Mouse (Mus musculus): ENCODE measurements around the gene Magoh.

Gene Magoh

DNA sequence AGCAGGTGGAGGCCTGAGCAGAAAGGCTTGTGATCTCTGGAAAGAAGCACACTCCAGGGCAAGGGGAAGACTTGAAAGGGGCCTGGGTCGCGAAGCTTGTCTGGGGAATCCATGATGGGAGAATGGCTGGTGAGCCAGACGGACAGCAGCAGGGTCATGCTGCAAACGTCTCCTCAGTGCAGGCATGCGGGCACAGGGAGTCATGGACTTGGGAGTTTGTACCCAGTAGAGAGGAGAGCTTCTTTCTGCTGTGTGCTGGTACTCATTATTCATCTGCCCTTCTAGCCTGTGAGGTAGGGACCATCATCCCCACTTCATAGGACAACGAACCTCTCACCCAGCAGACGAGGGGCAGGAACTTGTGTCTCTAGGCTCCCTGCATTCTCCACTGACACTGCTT lies 25.7 kb upstream of the Magoh start:
- TF ChIP-seq GATA4 (IDR thresholded peaks at IDR 0.05; ENCODE audit: insufficient replicate concordance, low read length): no peak

DNA sequence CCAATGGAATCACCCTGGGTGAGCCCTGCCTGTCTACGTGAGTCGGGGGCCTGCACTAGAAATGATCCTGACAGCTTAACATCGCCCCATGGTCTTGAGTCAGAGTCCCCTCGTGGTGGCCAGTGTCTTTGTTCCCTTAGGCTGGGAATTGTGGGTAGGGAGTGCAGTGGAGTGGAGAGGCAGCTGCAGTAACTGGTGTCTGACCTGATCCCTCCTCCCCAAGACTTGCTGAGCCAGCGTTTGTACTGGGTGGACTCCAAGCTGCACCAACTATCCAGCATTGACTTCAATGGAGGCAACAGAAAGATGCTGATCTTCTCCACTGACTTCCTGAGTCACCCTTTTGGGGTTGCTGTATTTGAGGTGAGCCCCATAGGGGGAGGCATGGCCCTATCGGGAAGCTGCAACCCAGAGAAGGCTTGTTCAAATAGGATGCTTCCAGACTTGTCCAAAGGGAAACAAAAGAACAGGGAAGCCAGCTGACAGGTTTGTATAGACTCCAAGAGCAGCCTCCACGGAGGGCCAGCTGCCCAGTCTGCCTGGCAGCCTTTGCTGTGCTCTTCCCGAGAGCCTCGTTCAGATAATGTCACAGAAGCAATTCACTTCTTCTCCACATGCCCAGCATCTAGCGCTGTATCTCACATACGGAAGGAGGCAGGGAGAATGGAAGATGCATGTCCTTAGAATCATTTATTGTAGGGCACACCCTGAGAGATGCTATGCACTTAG lies 22.4 kb upstream of the Magoh start:
- no peak for TF ChIP-seq GATA4 (IDR thresholded peaks at IDR 0.05; ENCODE audit: insufficient replicate concordance, low read length)

DNA sequence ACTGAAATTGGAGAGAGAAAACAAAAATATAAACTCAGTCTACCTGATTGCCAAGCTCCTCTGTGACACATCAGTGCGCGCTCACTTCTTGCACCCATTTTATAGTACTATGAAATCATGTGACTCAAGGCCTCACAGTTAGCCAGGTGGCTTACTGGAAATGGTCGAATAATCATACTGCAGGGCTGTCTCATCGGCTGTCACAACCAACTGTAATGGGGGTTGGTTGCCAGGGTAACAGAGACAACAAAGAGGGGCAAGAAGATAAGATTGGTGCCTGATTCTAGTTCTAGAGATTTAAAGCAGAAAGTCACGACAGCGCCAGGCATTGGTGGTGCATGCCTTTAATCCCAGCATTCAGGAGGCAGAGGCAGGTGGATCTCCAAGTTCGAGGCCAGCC lies 20.6 kb upstream of the Magoh start:
- TF ChIP-seq GATA4 (IDR thresholded peaks at IDR 0.05; ENCODE audit: insufficient replicate concordance, low read length): no peak

DNA sequence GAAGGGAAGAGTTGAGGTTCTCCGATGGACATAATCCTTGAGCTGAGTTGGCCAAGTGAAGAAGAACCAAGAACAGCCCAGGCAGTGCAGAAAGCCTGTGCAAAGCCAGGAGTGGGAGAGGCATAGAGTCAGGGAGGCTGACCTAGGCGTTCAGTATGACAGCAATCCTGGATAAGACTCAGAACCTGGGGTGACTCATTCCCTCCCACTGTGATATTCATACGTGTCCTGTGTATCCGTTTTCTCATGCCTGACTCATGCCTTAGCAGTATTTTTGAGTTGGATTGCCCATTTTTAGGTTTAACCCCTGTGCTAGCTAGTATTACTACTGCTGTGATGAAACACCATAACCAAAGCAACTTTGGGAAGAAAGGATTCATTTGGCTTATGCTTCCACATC lies 14.7 kb upstream of the Magoh start:
- no peak for TF ChIP-seq GATA4 (IDR thresholded peaks at IDR 0.05; ENCODE audit: insufficient replicate concordance, low read length)

DNA sequence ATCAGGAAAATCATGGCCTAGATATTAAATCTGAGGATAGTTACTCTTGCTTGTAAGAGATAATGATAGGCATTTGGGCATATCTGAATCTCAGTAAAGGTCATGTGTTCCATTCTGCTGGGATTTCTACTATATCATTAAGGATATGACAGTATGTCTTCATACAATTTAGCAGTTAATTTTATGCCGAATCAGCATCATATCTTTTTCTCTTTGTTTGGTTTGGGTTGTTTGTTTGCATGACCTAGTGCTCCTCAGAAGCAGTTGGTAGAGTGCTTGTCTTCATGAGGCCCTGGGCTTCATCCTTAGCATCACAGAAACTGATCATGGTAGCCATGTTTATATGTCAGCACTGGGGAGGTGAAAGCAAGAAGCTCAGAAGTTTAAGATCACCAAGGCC lies 2.1 kb downstream of the Magoh start:
- TF ChIP-seq GATA4 (IDR thresholded peaks at IDR 0.05; ENCODE audit: insufficient replicate concordance, low read length): no peak

DNA sequence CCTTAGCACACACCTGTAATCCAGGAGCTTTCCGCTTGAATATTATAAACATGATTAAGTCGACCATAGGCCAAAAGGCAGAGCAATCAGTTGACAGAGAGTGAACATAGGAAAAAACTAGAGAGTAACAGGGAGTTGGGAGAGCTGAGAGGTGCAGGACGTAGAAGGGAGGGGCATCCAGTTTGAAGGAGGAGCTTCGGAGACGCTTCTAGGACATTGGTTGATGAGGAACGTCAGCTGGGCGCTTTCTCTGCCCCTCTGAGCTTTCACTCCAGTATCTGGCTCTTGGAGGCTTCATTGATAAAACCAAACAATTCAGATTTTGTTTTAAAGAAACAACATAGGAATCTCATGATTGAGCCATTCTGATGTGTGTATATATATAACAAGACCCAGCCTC lies 6.8 kb downstream of the Magoh start:
- no peak for TF ChIP-seq GATA4 (IDR thresholded peaks at IDR 0.05; ENCODE audit: insufficient replicate concordance, low read length)

DNA sequence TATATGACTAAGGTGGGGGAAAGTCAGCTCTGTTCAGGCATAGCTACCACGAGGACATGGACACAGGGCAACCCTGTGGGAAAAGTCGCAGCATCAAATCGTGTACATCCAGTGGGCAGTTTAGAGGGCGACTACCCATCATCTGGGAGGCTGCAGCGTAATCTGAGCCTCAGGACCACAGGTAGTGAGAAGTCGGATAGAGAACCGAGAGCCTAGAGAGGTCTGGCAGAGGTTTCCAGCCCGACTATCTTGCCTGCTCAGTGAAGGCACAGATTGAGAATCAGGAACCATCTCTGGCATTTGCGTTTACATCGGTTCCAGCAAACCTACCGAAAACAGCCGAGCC lies 9.8 kb downstream of the Magoh start:
- TF ChIP-seq GATA4 (IDR thresholded peaks at IDR 0.05; ENCODE audit: insufficient replicate concordance, low read length): no peak

DNA sequence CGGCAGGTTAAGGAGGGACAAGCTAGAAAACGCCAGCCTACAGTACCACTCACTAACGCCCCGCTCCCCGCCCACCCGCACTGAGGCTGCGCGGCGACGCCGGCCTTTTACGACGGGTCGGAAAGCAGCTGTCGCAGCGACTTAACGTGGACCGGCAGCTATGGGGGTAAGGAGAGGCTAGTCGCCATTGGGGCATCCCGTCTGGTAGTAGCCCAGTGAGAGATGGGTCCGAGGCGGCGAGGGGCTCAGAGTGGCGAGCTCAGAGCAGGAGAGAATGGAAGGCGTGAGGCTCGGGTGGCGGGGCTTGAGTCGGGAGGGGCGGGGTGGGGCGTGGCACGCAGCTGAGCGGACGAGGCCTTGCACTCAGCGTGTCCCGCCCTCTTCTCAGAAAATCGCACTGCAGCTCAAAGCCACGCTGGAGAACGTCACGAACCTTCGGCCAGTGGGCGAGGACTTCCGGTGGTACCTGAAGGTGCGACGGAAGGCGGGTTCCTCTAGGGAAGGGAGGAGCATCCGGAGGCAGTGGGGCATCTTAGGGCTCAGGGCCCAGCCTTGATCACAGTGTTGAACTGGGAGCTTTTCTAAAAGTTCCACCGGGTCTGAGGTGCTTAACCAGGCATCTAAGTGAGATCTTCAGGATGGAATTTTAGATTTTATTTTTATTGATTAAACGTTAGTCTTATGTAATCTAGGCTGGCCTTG lies 10.3 kb downstream of the Magoh start, which contains the start of gene 0610037L13Rik:
Gene 0610037L13Rik, plus strand, starts transcription at position 83 of the 702 bp plus-strand sequence.
- no peak; the same call in 1 of the 2 replicates for TF ChIP-seq GATA4 (IDR thresholded peaks at IDR 0.05; ENCODE audit: insufficient replicate concordance, low read length)

DNA sequence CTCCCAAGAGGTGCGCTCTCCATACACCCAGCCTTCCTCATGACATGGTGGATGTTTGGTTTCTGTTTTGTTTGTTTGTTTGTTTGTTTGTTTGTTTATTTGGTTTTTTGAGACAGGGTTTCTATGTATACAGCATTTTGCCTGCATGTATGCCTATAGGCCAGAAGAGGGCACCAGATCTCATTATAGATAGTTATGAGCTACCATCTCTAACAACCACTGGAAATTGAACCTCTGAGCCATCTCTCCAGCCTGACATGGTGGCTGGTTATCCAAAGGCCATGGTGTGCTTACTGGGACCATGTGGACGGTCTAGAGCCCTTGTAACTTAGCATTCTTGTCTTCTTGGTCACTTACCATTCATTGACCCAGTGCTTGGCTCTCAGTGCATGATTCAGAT lies 13.1 kb downstream of the Magoh start:
- TF ChIP-seq GATA4 (IDR thresholded peaks at IDR 0.05; ENCODE audit: insufficient replicate concordance, low read length): no peak

DNA sequence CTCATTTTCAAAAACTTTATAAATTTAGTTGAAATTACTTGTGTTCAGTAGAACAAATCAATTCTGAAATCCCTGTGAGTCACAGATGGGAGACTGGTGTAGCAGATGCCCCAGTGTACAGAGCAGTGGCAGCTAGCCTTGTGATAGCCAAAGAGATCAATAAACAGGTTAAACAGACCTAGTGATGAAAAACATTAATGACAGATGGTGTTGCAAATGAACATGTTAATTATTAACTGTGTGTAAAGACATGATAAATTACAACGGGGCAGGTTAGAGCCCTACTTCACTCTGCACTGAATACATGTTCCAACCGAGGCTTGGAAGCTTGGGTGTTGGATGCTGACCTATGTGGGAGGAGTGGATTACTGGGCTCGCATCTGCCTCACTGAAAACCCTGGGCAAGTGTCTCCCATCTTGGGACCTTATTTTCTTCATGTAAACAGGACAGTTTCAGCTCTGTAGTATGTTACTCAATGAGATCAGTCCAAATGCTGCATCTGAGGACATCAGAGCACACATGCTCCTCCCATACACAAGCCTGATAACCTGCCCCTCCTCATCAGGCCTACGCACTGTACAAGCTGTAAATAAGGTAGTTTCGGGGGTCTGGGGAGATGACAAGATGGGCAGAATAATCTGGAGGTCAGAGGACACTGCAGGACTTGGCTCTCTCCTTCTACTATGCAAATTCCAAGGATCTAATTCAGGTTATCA lies 19.8 kb downstream of the Magoh start:
- no peak for TF ChIP-seq GATA4 (IDR thresholded peaks at IDR 0.05; ENCODE audit: insufficient replicate concordance, low read length)

DNA sequence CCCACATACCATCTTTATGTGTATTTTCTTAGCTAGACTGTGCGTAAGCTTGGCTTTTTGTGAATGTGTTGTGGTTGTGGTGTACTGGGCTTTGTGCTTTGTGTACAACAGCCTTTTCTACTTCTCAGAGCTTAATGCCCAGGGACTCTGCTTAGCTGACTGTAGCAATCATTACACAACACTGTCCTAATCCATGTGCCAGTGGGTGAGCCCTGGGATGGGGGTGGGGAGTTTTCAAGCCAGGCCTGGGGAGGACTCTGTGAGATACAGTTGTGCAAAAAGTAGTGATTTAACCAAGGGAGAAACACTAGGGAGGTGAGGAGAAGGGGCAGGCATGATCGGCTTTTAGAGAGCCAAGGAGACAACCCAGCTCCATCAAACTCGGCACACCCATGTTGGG lies 20.7 kb downstream of the Magoh start:
- TF ChIP-seq GATA4 (IDR thresholded peaks at IDR 0.05; ENCODE audit: insufficient replicate concordance, low read length): no peak

DNA sequence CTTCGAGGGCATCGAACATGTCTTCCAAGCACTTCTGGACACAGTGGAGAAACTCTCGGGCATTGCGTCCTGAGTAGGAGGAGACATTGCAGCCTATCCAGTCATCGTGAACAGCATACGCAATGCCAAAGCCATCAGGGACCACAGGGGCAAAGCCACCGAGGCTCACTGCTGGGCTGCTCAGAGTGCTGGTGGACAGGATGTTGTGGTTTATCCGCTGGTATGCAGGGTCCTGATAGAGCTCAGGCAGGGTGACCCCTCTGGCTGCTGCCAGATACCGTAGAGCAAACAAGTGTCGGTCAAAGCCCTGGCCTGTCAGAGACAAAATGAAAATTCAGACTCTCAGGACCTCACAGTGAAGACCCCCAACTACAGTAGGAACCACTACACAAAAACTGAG lies 24.7 kb downstream of the Magoh start:
- TF ChIP-seq GATA4 (IDR thresholded peaks at IDR 0.05; ENCODE audit: insufficient replicate concordance, low read length): no peak

DNA sequence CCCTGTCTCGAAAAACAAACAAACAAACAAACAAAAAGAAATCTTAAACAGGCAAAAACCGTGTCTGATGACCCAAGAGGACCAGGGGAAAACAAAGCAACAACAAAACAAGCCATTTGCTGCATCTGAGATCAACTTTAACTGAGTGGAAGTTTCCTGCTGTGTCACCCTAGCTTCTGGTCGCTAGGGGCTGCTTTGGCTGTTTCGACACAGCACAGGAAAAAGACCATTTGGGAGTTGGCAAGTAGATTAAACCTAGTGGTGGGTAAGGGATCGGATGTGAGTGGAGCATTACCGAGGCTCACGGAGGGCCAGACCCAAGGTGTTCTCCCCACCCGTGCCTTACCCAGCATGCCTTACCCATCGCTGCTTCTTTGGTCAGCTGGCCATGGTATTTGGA lies 27.0 kb downstream of the Magoh start:
- no peak for TF ChIP-seq GATA4 (IDR thresholded peaks at IDR 0.05; ENCODE audit: insufficient replicate concordance, low read length)

DNA sequence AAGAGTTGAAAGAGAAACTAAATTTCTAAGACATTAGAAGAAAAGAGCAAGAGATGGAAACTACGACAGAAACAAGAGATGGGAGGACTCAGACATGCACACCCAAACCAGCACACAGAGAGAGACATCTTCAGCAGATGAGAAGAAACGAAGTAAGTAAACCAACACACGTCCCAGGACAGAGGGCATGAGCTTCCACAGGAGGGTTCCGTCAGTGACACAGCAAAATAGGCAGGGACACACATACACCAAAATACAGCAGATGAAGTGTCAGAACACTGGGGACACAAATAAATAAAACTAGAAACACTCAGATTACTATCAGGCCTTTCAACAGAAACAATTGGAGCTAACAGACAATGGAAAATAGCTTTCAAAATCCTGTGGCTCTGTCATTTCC lies 30.5 kb downstream of the Magoh start:
- TF ChIP-seq GATA4 (IDR thresholded peaks at IDR 0.05; ENCODE audit: insufficient replicate concordance, low read length): no peak

DNA sequence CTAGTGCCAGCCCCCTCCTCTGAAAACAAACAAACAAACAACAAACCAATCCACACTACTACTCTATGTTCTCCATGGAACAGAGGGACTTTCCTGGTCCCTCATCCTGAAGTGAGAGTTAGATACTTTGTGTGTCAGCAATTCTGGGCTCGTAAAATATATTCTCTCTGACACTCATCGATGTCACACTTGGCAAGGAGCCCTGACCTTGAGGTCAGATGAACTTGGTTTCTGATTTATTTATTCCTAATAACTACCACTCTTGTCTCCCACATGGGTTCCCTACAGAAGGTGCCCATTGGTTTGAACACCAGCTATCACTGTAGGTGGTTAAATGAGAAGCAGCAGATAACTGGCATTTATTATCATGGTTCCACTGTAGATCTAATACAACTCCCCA lies 40.8 kb downstream of the Magoh start:
- no peak for TF ChIP-seq GATA4 (IDR thresholded peaks at IDR 0.05; ENCODE audit: insufficient replicate concordance, low read length)

DNA sequence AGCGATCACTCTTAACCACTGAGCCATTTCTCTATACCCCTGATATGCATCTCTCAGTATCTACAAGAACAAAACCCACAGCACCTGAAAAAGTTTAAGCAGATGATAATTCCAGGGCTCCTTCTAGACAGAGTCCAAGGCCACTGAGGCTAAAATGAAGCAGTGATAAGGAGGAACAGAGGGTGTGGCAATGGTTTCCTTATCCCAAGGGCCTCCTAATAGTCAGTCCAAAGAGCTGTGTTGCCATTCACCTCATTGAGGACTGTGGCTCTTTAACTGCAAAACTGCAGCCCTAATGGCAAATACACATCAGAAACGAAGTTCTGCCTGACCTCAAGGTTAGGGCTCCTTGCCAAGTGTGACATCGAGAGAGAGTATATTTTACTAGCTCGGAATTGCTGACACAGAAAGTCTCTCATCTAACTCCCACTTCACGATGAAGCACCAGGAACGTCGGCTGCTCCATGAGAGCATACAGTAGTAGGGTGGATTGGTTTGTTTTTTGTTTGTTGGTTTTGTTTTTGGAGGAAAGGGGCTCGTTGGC lies 41.7 kb downstream of the Magoh start:
- TF ChIP-seq GATA4 (IDR thresholded peaks at IDR 0.05; ENCODE audit: insufficient replicate concordance, low read length): no peak
